Comparison of ENCODE assay signal across 8 mouse cellular contexts in genomic region chr8:84978248-84978940, GRCm38 (mm10). TPM values are rescaled to one million over a fixed set of nuclear protein-coding genes. Genes with fewer than 3 reads are reported as not detected.
DNase-seq lines count a peak whose midpoint lies in the region; ATAC-seq and TF ChIP-seq lines count a peak whose summit lies in the region.

TSS of gene Junb (minus strand) at chr8:84978718.

- H3K9ac ChIP-seq in CH12.LX (ENCODE audit: insufficient read depth, low read depth) = peak within 1 kb of the TSS; percentile 81
- H3K9ac ChIP-seq in forebrain, embryonic 16.5 days (replicated peaks; ENCODE audit: low read depth, low read length) = peak within 1 kb of the TSS; percentile 67
- H3K9ac ChIP-seq in neural tube, embryonic 14.5 days (replicated peaks; ENCODE audit: low read depth, low read length) = peak within 1 kb of the TSS; percentile 64

- in situ Hi-C loops in CH12.LX (cut with MboI; ENCODE audit: low pct_ligation_motif_present, low pct_unique_long_range_greater_than_20kb, low sequenced_read_pairs) = no loop called here

- no peaks in the 10 kb centered on the region for H3K9me3 ChIP-seq in CH12.LX (replicated peaks; ENCODE audit: low read length)
- H3K9me3 ChIP-seq in forebrain, embryonic 16.5 days (ENCODE audit: control insufficient read depth, low read length) = no peaks in the 10 kb centered on the region
- no peaks in the 10 kb centered on the region for H3K9me3 ChIP-seq in neural tube, embryonic 14.5 days (ENCODE audit: control insufficient read depth, low read length)

- H3K79me2 ChIP-seq in CH12.LX (replicated peaks; ENCODE audit: control insufficient read depth, extremely low read depth, insufficient read depth, poor library complexity, severe bottlenecking) = peaks cover 20% of the 10 kb centered on the region

- intact Hi-C loops in heart, postnatal 25 days (cut with DNase I) = loop anchor here (5.0 kb wide), 2 partner anchors 316 to 454 kb away; partner anchors contain the start of genes 4921524J17Rik and Ier2

- H3K27ac ChIP-seq in CH12.LX (ENCODE audit: insufficient read depth, low read depth) = peak within 1 kb of the TSS; percentile 94
- H3K27ac ChIP-seq in forebrain, embryonic 16.5 days (ENCODE audit: low read length) = peak within 1 kb of the TSS; percentile 12
- H3K27ac ChIP-seq in neural tube, embryonic 14.5 days (ENCODE audit: low read depth, low read length) = peak within 1 kb of the TSS; percentile 57
- peak within 1 kb of the TSS; percentile 82 for H3K27ac ChIP-seq in testis, adult 2 months (ENCODE audit: control insufficient read depth, insufficient read depth, low read depth, low read length)

- TF ChIP-seq EP300 in CH12.LX (IDR thresholded peaks at IDR 0.05; ENCODE audit: low read length) = no peak

- dilution Hi-C loops in CH12.LX (cut with MboI; ENCODE audit: extremely low pct_ligation_motif_present, extremely low pct_unique_long_range_greater_than_20kb, low sequenced_read_pairs) = no loop called here

- peak; percentile 100 for TF ChIP-seq POLR2A in CH12.LX (IDR thresholded peaks at IDR 0.05; ENCODE audit: low read depth, low read length)
- TF ChIP-seq POLR2A in testis, adult 2 months (IDR thresholded peaks at IDR 0.05; ENCODE audit: control insufficient read depth, low read depth, low read length) = peak; percentile 96

- peak within 1 kb of the TSS; percentile 96 for H3K4me2 ChIP-seq in CH12.LX (ENCODE audit: insufficient read depth, low read depth, poor library complexity, severe bottlenecking)
- H3K4me2 ChIP-seq in forebrain, embryonic 16.5 days (ENCODE audit: low read length) = peak within 1 kb of the TSS; percentile 91
- H3K4me2 ChIP-seq in neural tube, embryonic 14.5 days (ENCODE audit: low read depth, low read length) = peak within 1 kb of the TSS; percentile 100

- no peak; the same call in 1 of the 2 replicates for TF ChIP-seq RAD21 in CH12.LX (IDR thresholded peaks at IDR 0.05; ENCODE audit: low read depth, low read length)

- peaks cover 10 to 12% of the 10 kb centered on the region in 2 experiments for H3K36me3 ChIP-seq in CH12.LX (replicated peaks in 1 of 2; ENCODE audit: control insufficient read depth in 1 of 2, insufficient read depth in 1 of 2, low read length in 1 of 2)
- H3K36me3 ChIP-seq in forebrain, embryonic 16.5 days (ENCODE audit: control insufficient read depth, insufficient read depth) = peaks cover 4% of the 10 kb centered on the region; the same call in 1 of the 2 replicates
- peaks cover 2% of the 10 kb centered on the region; the same call in 1 of the 2 replicates for H3K36me3 ChIP-seq in neural tube, embryonic 14.5 days (ENCODE audit: control insufficient read depth, insufficient read depth, low read length)
- no peaks in the 10 kb centered on the region for H3K36me3 ChIP-seq in testis, adult 2 months (ENCODE audit: control insufficient read depth, insufficient read depth, low read length)

- peak; percentile 92 for DNase-seq in CH12.LX (ENCODE audit: extremely low read depth)
- peak; percentile 98 for DNase-seq in heart, postnatal 25 days (ENCODE audit: low spot score)
- DNase-seq in layer of hippocampus, adult 18-20 months (ENCODE audit: low spot score in 2 of 2) = peak; percentile 96 to 97
- DNase-seq in lung, adult 18-20 months = peak; percentile 98

- ATAC-seq in cerebellum, adult (ENCODE audit: insufficient number of reproducible peaks, low FRiP score, low TSS enrichment) = peak; percentile 29; the same call in 1 of the 2 replicates
- ATAC-seq in forebrain, embryonic 16.5 days = peak; percentile 51
- ATAC-seq in neural tube, embryonic 14.5 days (ENCODE audit: low read depth) = peak; percentile 52

- no peak for TF ChIP-seq CTCF in CH12.LX (conservative IDR thresholded peaks at IDR 0.05 in 1 of 2, IDR thresholded peaks at IDR 0.05 in 1 of 2; ENCODE audit: low read depth in 2 of 2, low read length in 2 of 2)
- no peak for TF ChIP-seq CTCF in testis, adult 2 months (IDR thresholded peaks at IDR 0.05; ENCODE audit: control insufficient read depth, insufficient read depth, insufficient replicate concordance, low read depth, low read length)

- H3K4me1 ChIP-seq in CH12.LX (ENCODE audit: control insufficient read depth in 1 of 2, insufficient read depth in 2 of 2) = peaks cover 17 to 39% of the 10 kb centered on the region in 2 experiments
- H3K4me1 ChIP-seq in forebrain, embryonic 16.5 days (replicated peaks; ENCODE audit: control insufficient read depth, insufficient read depth, low read length) = peaks cover 61% of the 10 kb centered on the region
- H3K4me1 ChIP-seq in neural tube, embryonic 14.5 days (ENCODE audit: control insufficient read depth, insufficient read depth, low read length) = peaks cover 42% of the 10 kb centered on the region
- H3K4me1 ChIP-seq in testis, adult 2 months (ENCODE audit: control insufficient read depth, insufficient read depth, low read length) = peaks cover 59% of the 10 kb centered on the region

- under 1% methylated on average over 63 of the region's 63 CpGs for WGBS in forebrain, embryonic 16.5 days
- under 1% methylated on average over 63 of the region's 63 CpGs for WGBS in neural tube, embryonic 14.5 days

- H3K4me3 ChIP-seq in CH12.LX (replicated peaks in 1 of 3; ENCODE audit: low read depth in 2 of 3, low read length in 2 of 3, poor library complexity in 1 of 3) = peak within 1 kb of the TSS; percentile 82 to 94 (median 92)
- peak within 1 kb of the TSS; percentile 57 for H3K4me3 ChIP-seq in forebrain, embryonic 16.5 days (replicated peaks; ENCODE audit: low read length)
- peak within 1 kb of the TSS; percentile 50 for H3K4me3 ChIP-seq in neural tube, embryonic 14.5 days (ENCODE audit: low read depth, low read length)
- peak within 1 kb of the TSS; percentile 85 for H3K4me3 ChIP-seq in testis, adult 2 months (ENCODE audit: control insufficient read depth, low read depth, low read length)

- no peaks in the 10 kb centered on the region for H3K27me3 ChIP-seq in CH12.LX (replicated peaks)
- H3K27me3 ChIP-seq in forebrain, embryonic 16.5 days (replicated peaks; ENCODE audit: control insufficient read depth, insufficient read depth, low read length) = peaks cover 20% of the 10 kb centered on the region
- H3K27me3 ChIP-seq in neural tube, embryonic 14.5 days (ENCODE audit: control insufficient read depth, insufficient read depth, low read length) = 0 out of 2 replicates have a peak, but pooled peaks cover 4% of the 10 kb centered on the region
- H3K27me3 ChIP-seq in testis, adult 2 months (ENCODE audit: control insufficient read depth, insufficient read depth, low read length) = no peaks in the 10 kb centered on the region; the same call in 1 of the 2 replicates

TF ChIP-seq in CH12.LX, 34 proteins besides CTCF, POLR2A, EP300 and RAD21 (continues in another document):
- TF ChIP-seq MEF2A (IDR thresholded peaks at IDR 0.05; ENCODE audit: borderline replicate concordance, low read depth, low read length) (peak; percentile 77), RCOR1 (conservative IDR thresholded peaks at IDR 0.05; ENCODE audit: low read depth, low read length) (0 out of 2 replicates have a peak, but pooled peaks have one; percentile 44), ZNF384 (IDR thresholded peaks at IDR 0.05; ENCODE audit: low read depth, low read length) (no peak), PAX5 (IDR thresholded peaks at IDR 0.05; ENCODE audit: low read length) (no peak), TCF12 (IDR thresholded peaks at IDR 0.05; ENCODE audit: low read depth, low read length) (peak; percentile 97), JUN (IDR thresholded peaks at IDR 0.05; ENCODE audit: insufficient read depth, low read depth, low read length) (no peak), JUND (conservative IDR thresholded peaks at IDR 0.05; ENCODE audit: low read depth, low read length) (no peak), NELFE (IDR thresholded peaks at IDR 0.05; ENCODE audit: low read depth, low read length) (peak; percentile 100), MAZ (IDR thresholded peaks at IDR 0.05; ENCODE audit: low read depth, low read length) (peak; percentile 100), MXI1 (IDR thresholded peaks at IDR 0.05; ENCODE audit: low read depth, low read length) (peak; percentile 98), ETS1 (conservative IDR thresholded peaks at IDR 0.05; ENCODE audit: low read depth, low read length) (peak; percentile 92), NRF1 (IDR thresholded peaks at IDR 0.05; ENCODE audit: low read depth, low read length) (peak; percentile 31), MAX (IDR thresholded peaks at IDR 0.05; ENCODE audit: low read length) (peak; percentile 98), KAT2A (IDR thresholded peaks at IDR 0.05; ENCODE audit: insufficient replicate concordance, low read length) (0 out of 2 replicates have a peak, but pooled peaks have one; percentile 48), USF1 (IDR thresholded peaks at IDR 0.05; ENCODE audit: low read depth, low read length) (no peak), MYC (IDR thresholded peaks at IDR 0.05; ENCODE audit: low read depth, low read length) (peak; percentile 23; the same call in 1 of the 2 replicates), GABPA (IDR thresholded peaks at IDR 0.05; ENCODE audit: insufficient replicate concordance, low read depth, low read length) (no peak), IRF4 (IDR thresholded peaks at IDR 0.05; ENCODE audit: low read depth, low read length) (peak; percentile 70), UBTF (IDR thresholded peaks at IDR 0.05; ENCODE audit: low read depth, low read length) (peak; percentile 81; the same call in 1 of the 2 replicates), ZC3H11A (IDR thresholded peaks at IDR 0.05; ENCODE audit: low read depth, low read length) (no peak), BHLHE40 (IDR thresholded peaks at IDR 0.05; ENCODE audit: low read depth, low read length) (peak; percentile 85), USF2 (conservative IDR thresholded peaks at IDR 0.05; ENCODE audit: low read depth, low read length) (no peak), ZMIZ1 (IDR thresholded peaks at IDR 0.05; ENCODE audit: low read depth, low read length) (peak; percentile 100), ZKSCAN1 (IDR thresholded peaks at IDR 0.05; ENCODE audit: borderline replicate concordance, low read depth, low read length) (no peak), SIN3A (IDR thresholded peaks at IDR 0.05; ENCODE audit: low read length) (peak; percentile 99), POLR2AphosphoS2 (IDR thresholded peaks at IDR 0.05; ENCODE audit: low read depth, low read length) (peak; percentile 100), SMC3 (IDR thresholded peaks at IDR 0.05; ENCODE audit: low read depth, low read length) (peak; percentile 11; the same call in 1 of the 2 replicates)

RNA-seq across cellular contexts. Expression of gene Junb, which starts in this region (rescaled TPM):
- total RNA-seq in CH12.LX (2012; rRNA removed) (226 and 342 TPM in 2 replicates), CH12.LX (2014; rRNA removed) (175 and 217 TPM in 2 replicates)
- polyA plus RNA-seq in CH12.LX (2012; ENCODE audit: insufficient read length, low read depth) = 63.4 and 66.4 TPM in 2 replicates
- polyA plus RNA-seq in forebrain, embryonic 16.5 days (2015; fragmentation: Nextera tagmentation; extraction: Ambion mirVana) = 7.6 and 8.2 TPM in 2 replicates
- 10 to 100 TPM; 13.8 to 17.2 TPM for total RNA-seq in heart, postnatal 25 days (2021)
- total RNA-seq in layer of hippocampus, adult 18-20 months (2021) = 100 to 1,000 TPM; 102 to 103 TPM
- 5.4 and 8.4 TPM in 2 replicates for polyA plus RNA-seq in neural tube, embryonic 14.5 days (2014; fragmentation: Nextera tagmentation; extraction: Ambion mirVana)
- 5.7 and 9.3 TPM in 2 replicates for polyA plus RNA-seq in testis, adult 2 months (2012; rRNA removed)

Comparison
In these comparisons a context has a peak if more than half of its experiments do, and no peak if none do; other contexts are left out.
1. Peak in every context shown above with its lines: DNase-seq, ATAC-seq, H3K4me3 ChIP-seq and H3K27ac ChIP-seq.
2. RNA of gene Junb (total RNA-seq): 175 to 342 TPM in CH12.LX and 102 to 103 TPM in layer of hippocampus, adult 18-20 months; 13.8 to 17.2 TPM in heart, postnatal 25 days; every median in the first group is over 4 times any median in the second.
3. H3K27ac ChIP-seq: peak in every context shown above with its lines; median percentile 94 in CH12.LX; 82 in testis, adult 2 months; 57 in neural tube, embryonic 14.5 days; 12 in forebrain, embryonic 16.5 days.